Mouse (Mus musculus) CH12.LX (cell line): ENCODE results near the gene Reep1. TPM values are rescaled to one million over a fixed set of nuclear protein-coding genes. Genes with fewer than 3 reads are reported as not detected.

Experiments used
- DNase-seq: peaks from one replicate; pipeline ENCODE4 v3.0.0-alpha.2; 2013; ENCODE audit errors: extremely low read depth
- H3K27ac ChIP-seq: 2 replicates; pipeline ENCODE4 v1.5.1; 2012; ENCODE audit warnings: low read depth, mild to moderate bottlenecking, control low read depth, moderate library complexity; ENCODE audit not compliant: insufficient read depth
- H3K27me3 ChIP-seq: replicated peaks from 2 replicates; pipeline ENCODE3; 2012; ENCODE audit warnings: inconsistent platforms
- H3K36me3 ChIP-seq, 2 experiments: replicated peaks in 1 of 2; 2 replicates each; pipeline versions ENCODE3 to v1.6.1; 2012; ENCODE audit warnings: inconsistent platforms in 1 of 2, low read length in 1 of 2, mild to moderate bottlenecking in 1 of 2, mixed read lengths in 1 of 2, moderate library complexity in 1 of 2; ENCODE audit not compliant: control insufficient read depth in 1 of 2, insufficient read depth in 1 of 2
- H3K4me1 ChIP-seq, 2 experiments: 2 replicates each; pipeline ENCODE4 v1.6.1; 2012; ENCODE audit warnings: inconsistent platforms in 1 of 2, moderate library complexity in 1 of 2; ENCODE audit not compliant: insufficient read depth in 2 of 2, control insufficient read depth in 1 of 2
- H3K4me2 ChIP-seq: 2 replicates; pipeline ENCODE4 v1.6.1; 2012; ENCODE audit warnings: low read depth, mild to moderate bottlenecking, control low read depth; ENCODE audit not compliant: poor library complexity, insufficient read depth, severe bottlenecking
- H3K4me3 ChIP-seq, 3 experiments: fragments of 150-350 bp in 1 of 3; sonication (generic) in 1 of 3; replicated peaks in 1 of 3; 2 replicates each; pipeline versions ENCODE3 to v1.5.1; 2011 to 2012; ENCODE audit warnings: low read depth in 2 of 3, low read length in 2 of 3, mild to moderate bottlenecking in 2 of 3, moderate library complexity in 2 of 3, control low read depth in 1 of 3, improper control_type of control experiment in 1 of 3, inconsistent platforms in 1 of 3, mixed read lengths in 1 of 3; ENCODE audit not compliant: poor library complexity in 1 of 3
- H3K79me2 ChIP-seq: replicated peaks from 2 replicates; pipeline ENCODE4 v1.6.1; 2012; ENCODE audit warnings: mild to moderate bottlenecking, moderate library complexity; ENCODE audit not compliant: control insufficient read depth, poor library complexity, insufficient read depth, severe bottlenecking; ENCODE audit errors: extremely low read depth
- H3K9ac ChIP-seq: 2 replicates; pipeline ENCODE4 v1.6.1; 2012; ENCODE audit warnings: low read depth, mild to moderate bottlenecking, control low read depth, moderate library complexity; ENCODE audit not compliant: insufficient read depth
- H3K9me3 ChIP-seq: replicated peaks from 2 replicates; pipeline ENCODE3; 2012; ENCODE audit warnings: low read length, inconsistent platforms, mixed read lengths
- CHD2 ChIP-seq: IDR thresholded peaks from 2 replicates; pipeline ENCODE4 v1.6.1; 2011; ENCODE audit warnings: low read length, improper control_type of control experiment
- E2F4 ChIP-seq: IDR thresholded peaks from 2 replicates; pipeline ENCODE4 v1.6.1; 2011; ENCODE audit warnings: low read depth, low read length, improper control_type of control experiment; ENCODE audit not compliant: insufficient replicate concordance
- ELF1 ChIP-seq: IDR thresholded peaks from 2 replicates; pipeline ENCODE4 v1.6.1; 2014; ENCODE audit warnings: low read depth, mild to moderate bottlenecking, inconsistent platforms, low read length, improper control_type of control experiment
- EP300 ChIP-seq: IDR thresholded peaks from 2 replicates; pipeline ENCODE4 v1.6.1; 2011; ENCODE audit warnings: low read length, improper control_type of control experiment
- ETS1 ChIP-seq: conservative IDR thresholded peaks from 2 replicates; pipeline ENCODE4 v1.6.1; 2012; ENCODE audit warnings: low read depth, mild to moderate bottlenecking, inconsistent platforms, low read length, improper control_type of control experiment, moderate library complexity
- GABPA ChIP-seq: IDR thresholded peaks from 2 replicates; pipeline ENCODE4 v1.6.1; 2012; ENCODE audit warnings: low read depth, low read length, improper control_type of control experiment, inconsistent platforms; ENCODE audit not compliant: insufficient replicate concordance
- HCFC1 ChIP-seq: IDR thresholded peaks from 2 replicates; pipeline ENCODE4 v1.6.1; 2012; ENCODE audit warnings: low read depth, mild to moderate bottlenecking, inconsistent platforms, low read length, improper control_type of control experiment
- IRF4 ChIP-seq: IDR thresholded peaks from 2 replicates; pipeline ENCODE4 v1.6.1; 2014; ENCODE audit warnings: low read depth, mild to moderate bottlenecking, inconsistent platforms, low read length, improper control_type of control experiment
- JUND ChIP-seq: conservative IDR thresholded peaks from 2 replicates; pipeline ENCODE4 v1.6.1; 2011; ENCODE audit warnings: low read depth, low read length, improper control_type of control experiment
- KAT2A ChIP-seq: IDR thresholded peaks from 2 replicates; pipeline ENCODE4 v1.6.1; 2012; ENCODE audit warnings: low read length, improper control_type of control experiment, inconsistent platforms; ENCODE audit not compliant: insufficient replicate concordance
- MAFK ChIP-seq: IDR thresholded peaks from 2 replicates; pipeline ENCODE4 v1.6.1; 2011; ENCODE audit warnings: low read length, improper control_type of control experiment; ENCODE audit not compliant: insufficient replicate concordance
- MAX ChIP-seq: IDR thresholded peaks from 2 replicates; pipeline ENCODE4 v1.6.1; 2011; ENCODE audit warnings: low read length, improper control_type of control experiment
- MAZ ChIP-seq: IDR thresholded peaks from 2 replicates; pipeline ENCODE4 v1.6.1; 2012; ENCODE audit warnings: low read depth, mild to moderate bottlenecking, inconsistent platforms, low read length, improper control_type of control experiment, moderate library complexity
- MEF2A ChIP-seq: IDR thresholded peaks from 2 replicates; pipeline ENCODE4 v1.6.1; 2014; ENCODE audit warnings: low read depth, mild to moderate bottlenecking, inconsistent platforms, low read length, improper control_type of control experiment, borderline replicate concordance
- MXI1 ChIP-seq: IDR thresholded peaks from 2 replicates; pipeline ENCODE4 v1.6.1; 2011; ENCODE audit warnings: mild to moderate bottlenecking, low read depth, low read length, improper control_type of control experiment
- MYC ChIP-seq: IDR thresholded peaks from 2 replicates; pipeline ENCODE4 v1.6.1; 2011; ENCODE audit warnings: low read depth, mild to moderate bottlenecking, improper control_type of control experiment, low read length
- NELFE ChIP-seq: IDR thresholded peaks from 2 replicates; pipeline ENCODE4 v1.6.1; 2011; ENCODE audit warnings: low read depth, low read length, improper control_type of control experiment
- NRF1 ChIP-seq: IDR thresholded peaks from 2 replicates; pipeline ENCODE4 v1.6.1; 2014; ENCODE audit warnings: low read depth, mild to moderate bottlenecking, inconsistent platforms, low read length, improper control_type of control experiment, moderate library complexity
- PAX5 ChIP-seq: IDR thresholded peaks from 2 replicates; pipeline ENCODE4 v1.6.1; 2012; ENCODE audit warnings: low read length, inconsistent platforms, mixed read lengths
- POLR2A ChIP-seq: IDR thresholded peaks from 2 replicates; pipeline ENCODE4 v1.6.1; 2011; ENCODE audit warnings: low read depth, mild to moderate bottlenecking, improper control_type of control experiment, low read length
- POLR2AphosphoS2 ChIP-seq: IDR thresholded peaks from 2 replicates; pipeline ENCODE4 v1.6.1; 2011; ENCODE audit warnings: low read depth, low read length, improper control_type of control experiment
- RAD21 ChIP-seq: IDR thresholded peaks from 2 replicates; pipeline ENCODE4 v1.6.1; 2011; ENCODE audit warnings: low read depth, mild to moderate bottlenecking, low read length, improper control_type of control experiment, moderate library complexity
- RCOR1 ChIP-seq: conservative IDR thresholded peaks from 2 replicates; pipeline ENCODE4 v1.6.1; 2012; ENCODE audit warnings: low read depth, mild to moderate bottlenecking, inconsistent platforms, low read length, improper control_type of control experiment
- SIN3A ChIP-seq: IDR thresholded peaks from 2 replicates; pipeline ENCODE4 v1.6.1; 2012; ENCODE audit warnings: low read length, improper control_type of control experiment, inconsistent platforms
- SMC3 ChIP-seq: IDR thresholded peaks from 2 replicates; pipeline ENCODE4 v1.6.1; 2011; ENCODE audit warnings: low read depth, low read length, improper control_type of control experiment
- TBP ChIP-seq: conservative IDR thresholded peaks from 2 replicates; pipeline ENCODE4 v1.6.1; 2011; ENCODE audit warnings: low read depth, low read length, improper control_type of control experiment
- TCF12 ChIP-seq: IDR thresholded peaks from 2 replicates; pipeline ENCODE4 v1.6.1; 2014; ENCODE audit warnings: low read depth, mild to moderate bottlenecking, inconsistent platforms, low read length, improper control_type of control experiment
- UBTF ChIP-seq: IDR thresholded peaks from 2 replicates; pipeline ENCODE4 v1.6.1; 2012; ENCODE audit warnings: low read depth, mild to moderate bottlenecking, inconsistent platforms, low read length, improper control_type of control experiment, moderate library complexity
- USF1 ChIP-seq: IDR thresholded peaks from 2 replicates; pipeline ENCODE4 v1.6.1; 2014; ENCODE audit warnings: low read depth, mild to moderate bottlenecking, inconsistent platforms, low read length, improper control_type of control experiment
- ZC3H11A ChIP-seq: IDR thresholded peaks from 2 replicates; pipeline ENCODE4 v1.6.1; 2012; ENCODE audit warnings: low read depth, mild to moderate bottlenecking, inconsistent platforms, low read length, improper control_type of control experiment
- ZKSCAN1 ChIP-seq: IDR thresholded peaks from 2 replicates; pipeline ENCODE4 v1.6.1; 2012; ENCODE audit warnings: low read depth, inconsistent platforms, low read length, improper control_type of control experiment, borderline replicate concordance
- ZNF384 ChIP-seq: IDR thresholded peaks from 2 replicates; pipeline ENCODE4 v1.6.1; 2012; ENCODE audit warnings: low read depth, low read length, improper control_type of control experiment, inconsistent platforms
- dilution Hi-C: fragments of 300-500 bp; cut with MboI; formaldehyde crosslinking; loops from 2 replicates; pipeline ENCODE4 v1.14.3; 2020; ENCODE audit warnings: low sequenced_read_pairs; ENCODE audit not compliant: extremely low pct_unique_long_range_greater_than_20kb, extremely low pct_ligation_motif_present
- in situ Hi-C: fragments of 300-500 bp; cut with MboI; formaldehyde crosslinking; loops from 3 replicates; pipeline ENCODE4 v1.14.3; 2019; ENCODE audit warnings: low sequenced_read_pairs, low pct_ligation_motif_present, low pct_unique_long_range_greater_than_20kb, mixed read lengths
- polyA plus RNA-seq: library from polyadenylated mRNA; unstranded; fragments of >175 nt; gene quantifications from 2 replicates; pipeline ENCODE4 v1.2.1, GENCODE M21; 2012; ENCODE audit warnings: low read depth; ENCODE audit not compliant: insufficient read length
- total RNA-seq, 2 experiments: library from RNA; depleted of rRNA; stranded (reverse); fragments of 300-350 nt in 1 of 2; fragments of >200 nt in 1 of 2; gene quantifications; 2 replicates each; pipeline ENCODE4 v1.2.3; 2012 to 2014

The Reep1 gene
- total and polyA plus RNA-seq, 3 experiments = 0.33 to 1.3 (median 1.2) TPM

DNA sequence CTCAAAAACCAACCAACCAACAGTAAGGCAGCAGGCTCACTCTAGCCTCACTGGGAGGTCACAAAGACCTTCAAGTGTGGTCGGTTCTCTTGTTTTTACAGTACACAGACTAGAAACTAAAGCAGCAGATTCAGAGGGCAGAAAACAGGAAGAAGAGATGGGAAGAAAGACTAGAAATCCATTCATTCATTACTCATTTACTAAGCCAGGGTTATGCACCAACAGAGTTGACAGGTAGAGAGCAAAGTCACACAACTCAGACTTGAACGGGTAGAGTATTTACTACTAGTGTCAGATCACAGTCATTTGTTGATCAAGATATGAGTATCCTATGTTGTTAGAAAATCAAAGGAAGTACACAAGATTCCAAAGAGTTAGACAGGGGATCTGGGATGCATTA is 105.5 kb downstream of the Reep1 start:
- H3K9me3 ChIP-seq = no peaks in the 10 kb centered on the region
- H3K79me2 ChIP-seq = no peaks in the 10 kb centered on the region
- peaks cover 47 to 88% of the 10 kb centered on the region in 2 experiments for H3K36me3 ChIP-seq
- no peak overlapping the region for H3K9ac ChIP-seq
- H3K4me3 ChIP-seq = no peak overlapping the region
- in situ Hi-C loops (loop anchor here (25.0 kb wide), 3 partner anchors 176 to 526 kb away; partner anchors contain the start of genes Kdm3a and Rmnd5a), dilution Hi-C loops (no loop called here)
- H3K27me3 ChIP-seq = no peaks in the 10 kb centered on the region
- no peaks in the 10 kb centered on the region for H3K4me1 ChIP-seq
- no peak for TF ChIP-seq EP300
- TF ChIP-seq SIN3A = no peak
- no peak for TF ChIP-seq MXI1
- TF ChIP-seq MEF2A = no peak
- TF ChIP-seq E2F4 = no peak
- TF ChIP-seq RAD21 = no peak
- no peak for TF ChIP-seq ELF1
- no peak for TF ChIP-seq JUND
- TF ChIP-seq MAZ = no peak
- no peak for TF ChIP-seq POLR2A
- DNase-seq = no peak
- no peak overlapping the region for H3K27ac ChIP-seq
- H3K4me2 ChIP-seq = no peak overlapping the region

GRCm38 (mm10) chr6:71819764-71820292 is 112.5 kb downstream of the Reep1 start:
- peaks cover 43% of the 10 kb centered on the region for H3K79me2 ChIP-seq
- dilution Hi-C loops (no loop called here), in situ Hi-C loops (loop anchor here (25.0 kb wide), 3 partner anchors 183 to 533 kb away; partner anchors contain the start of genes Kdm3a and Rmnd5a)
- peak overlapping the region; percentile 79 for H3K4me2 ChIP-seq
- H3K4me3 ChIP-seq = peak overlapping the region; percentile 26 to 38 (median 27)
- H3K27me3 ChIP-seq = no peaks in the 10 kb centered on the region
- H3K27ac ChIP-seq = peak overlapping the region; percentile 36
- no peak for DNase-seq
- peak overlapping the region; percentile 49; the same call in 1 of the 2 replicates for H3K9ac ChIP-seq
- H3K4me1 ChIP-seq = peaks cover 8 to 34% of the 10 kb centered on the region in 2 experiments; a peak in 3 of 4 replicates
- no peaks in the 10 kb centered on the region for H3K9me3 ChIP-seq
- peaks cover 34 to 48% of the 10 kb centered on the region in 2 experiments for H3K36me3 ChIP-seq
- TF ChIP-seq UBTF (no peak), RCOR1 (no peak), ZNF384 (no peak), ZKSCAN1 (no peak), RAD21 (no peak), MEF2A (no peak), ELF1 (no peak), POLR2A (no peak), SIN3A (no peak), MAZ (no peak), MYC (peak; percentile 86), USF1 (no peak), TCF12 (peak; percentile 53; the same call in 1 of the 2 replicates), SMC3 (no peak), KAT2A (no peak), MXI1 (peak; percentile 70; the same call in 1 of the 2 replicates), HCFC1 (no peak), ETS1 (peak; percentile 74), GABPA (no peak), NRF1 (no peak), ZC3H11A (no peak), PAX5 (no peak), MAX (peak; percentile 72), MAFK (no peak), IRF4 (peak; percentile 29; the same call in 1 of the 2 replicates), TBP (no peak), POLR2AphosphoS2 (no peak), CHD2 (no peak), NELFE (no peak)
